In the genomic region with DNA sequence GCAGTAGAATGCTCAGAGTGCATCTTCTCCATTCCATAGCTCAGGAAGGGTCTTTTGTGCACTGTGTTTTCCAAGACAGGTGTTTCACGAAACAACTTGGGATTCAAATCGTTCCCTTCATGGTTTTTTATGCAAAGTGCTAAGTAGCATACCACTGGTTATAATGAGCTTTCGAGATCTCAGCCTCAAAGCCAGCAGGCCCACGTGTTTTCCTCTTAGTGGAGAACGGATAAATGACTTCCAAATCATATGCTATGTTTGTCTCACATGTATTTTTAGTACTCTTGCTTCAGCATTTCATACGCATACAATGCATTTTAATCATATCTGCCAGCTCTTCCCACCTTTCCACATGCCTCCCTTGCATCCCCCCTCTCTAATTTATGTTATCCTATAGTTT, we compare ENCODE assay signal across 24 mouse cellular contexts.
A peak's percentile ranks its signal among the peaks of the same experiment; 100 is the strongest.
DNase-seq lines count a peak whose midpoint lies in the region; ATAC-seq lines count a peak whose summit lies in the region.
"Had no signal": no experiment of that assay in that cellular context is flagged by ENCODE, and none has a peak within 500 bp of the region (broad histone marks: within the 10 kb centered on the region; RNA-seq: fewer than 3 reads in every experiment).

No protein-coding gene starts in this region.

- DNase-seq in frontal cortex, postnatal 14 days (ENCODE audit: low spot score in 2 of 2) = no peak
- DNase-seq in layer of hippocampus, adult 9-11 months = peak; percentile 26
- no peak for DNase-seq in layer of hippocampus, postnatal 25 days (ENCODE audit: extremely low spot score in 1 of 2, low spot score in 1 of 2)
- DNase-seq in right cerebral cortex, postnatal 10 days (ENCODE audit: low spot score in 2 of 2) = peak; percentile 46 to 59
- no peak for DNase-seq in right cerebral cortex, postnatal 14 days
- DNase-seq in gastrocnemius, adult 18-20 months (ENCODE audit: low spot score) = no peak
- DNase-seq: adrenal gland, adult 2 months; adrenal gland, postnatal 14 days; B cell, adult 2 months; cerebellum, adult 11-12 months; cerebellum, adult 8-10 months; cerebellum, postnatal 10 days; cerebellum, postnatal 36 days; embryo, embryonic 11 days; gastrocnemius, adult 2 months; gastrocnemius, postnatal 14 days; heart, adult 18-20 months; heart, postnatal 10 days; heart, postnatal 36 days had no signal

- peak; percentile 67; the same call in 1 of the 2 replicates for ATAC-seq in frontal cortex, adult (ENCODE audit: low TSS enrichment)
- ATAC-seq: forebrain, embryonic 16.5 days; hindbrain, postnatal 0 days; inflammation-experienced regulatory T-cells, adult 6 months; Patski had no signal

Comparison
In these comparisons a context has a peak if more than half of its experiments do, and no peak if none do; other contexts are left out.
1. DNase-seq: peak in layer of hippocampus, adult 9-11 months (single experiment) and right cerebral cortex, postnatal 10 days (2 of 2); none in frontal cortex, postnatal 14 days (0 of 2), layer of hippocampus, postnatal 25 days (0 of 2), right cerebral cortex, postnatal 14 days (single experiment) and gastrocnemius, adult 18-20 months (single experiment).